Mouse (Mus musculus) NIH3T3 (cell line): ENCODE results near the gene Gatb.
A peak's percentile ranks its signal among the peaks of the same experiment; 100 is the strongest.
"Not testable (repeated sequence)": the region's sequence is repeated elsewhere in the genome, so short reads cannot be mapped to it uniquely, and the experiment has no call there.

ENCODE experiments used
- DNase-seq: peaks from one replicate; pipeline ENCODE4 v3.0.0-alpha.2; 2012; ENCODE audit warnings: low read depth

The Gatb gene

GRCm38 (mm10) chr3:85573864-85574830 lies at the start of gene Gatb:
Gene Gatb (plus strand): TSS chr3:85574119.
- DNase-seq: peak; percentile 100

- DNase-seq: peak; percentile 52
These were observed 43.2 kb upstream of the Gatb start for GRCm38 (mm10) chr3:85530601-85531161.

GRCm38 (mm10) chr3:85532376-85532775 lies 41.5 kb upstream of the Gatb start:
- DNase-seq: no peak

- no peak for DNase-seq
These were observed 38.9 kb upstream of the Gatb start for GRCm38 (mm10) chr3:85535042-85535441.

GRCm38 (mm10) chr3:85535621-85536520 lies 38.0 kb upstream of the Gatb start:
- peak; percentile 50 for DNase-seq

- no peak for DNase-seq
These were observed 31.2 kb upstream of the Gatb start for GRCm38 (mm10) chr3:85542765-85543164.

GRCm38 (mm10) chr3:85543652-85544051 lies 30.3 kb upstream of the Gatb start:
- peak; percentile 52 for DNase-seq

GRCm38 (mm10) chr3:85550312-85550711 lies 23.6 kb upstream of the Gatb start:
- peak; percentile 31 for DNase-seq

- DNase-seq: no peak
These were observed 22.6 kb upstream of the Gatb start for GRCm38 (mm10) chr3:85551352-85551751.

- DNase-seq: no peak
These were observed 20.1 kb upstream of the Gatb start for GRCm38 (mm10) chr3:85553731-85554277.

- DNase-seq: no peak
These were observed 9.3 kb upstream of the Gatb start for GRCm38 (mm10) chr3:85564603-85565002.

- DNase-seq: peak; percentile 94
These were observed 2.6 kb upstream of the Gatb start for GRCm38 (mm10) chr3:85571276-85571675.

GRCm38 (mm10) chr3:85572502-85572901 lies 1.4 kb upstream of the Gatb start:
- DNase-seq: not testable (repeated sequence)

GRCm38 (mm10) chr3:85573216-85573863 lies 579 bp upstream of the Gatb start:
- no peak for DNase-seq

- no peak for DNase-seq
These were observed 8.8 kb downstream of the Gatb start for GRCm38 (mm10) chr3:85582726-85583125.

- no peak for DNase-seq
These were observed 9.3 kb downstream of the Gatb start for GRCm38 (mm10) chr3:85583194-85583593.

GRCm38 (mm10) chr3:85584966-85585365 lies 11.0 kb downstream of the Gatb start:
- DNase-seq: no peak

GRCm38 (mm10) chr3:85588701-85589100 lies 14.8 kb downstream of the Gatb start:
- DNase-seq: no peak

GRCm38 (mm10) chr3:85590090-85590754 lies 16.3 kb downstream of the Gatb start:
- no peak for DNase-seq

- no peak for DNase-seq
These were observed 18.1 kb downstream of the Gatb start for GRCm38 (mm10) chr3:85592067-85592466.
